Mouse (Mus musculus) spleen, adult 2 months (tissue): Measurements from ENCODE around the gene Armh2.

ENCODE experiments used
- CTCF ChIP-seq: fragments of 200-500 bp; IDR thresholded peaks from 2 replicates; pipeline ENCODE4 v1.5.1; 2011; ENCODE audit warnings: mild to moderate bottlenecking, inconsistent platforms; ENCODE audit not compliant: insufficient read depth, insufficient read length, insufficient replicate concordance; ENCODE audit errors: extremely low read depth
- POLR2A ChIP-seq: fragments of 200-500 bp; IDR thresholded peaks from 2 replicates; pipeline ENCODE4 v1.6.1; 2011; ENCODE audit warnings: low read depth, low read length, inconsistent platforms

DNA sequence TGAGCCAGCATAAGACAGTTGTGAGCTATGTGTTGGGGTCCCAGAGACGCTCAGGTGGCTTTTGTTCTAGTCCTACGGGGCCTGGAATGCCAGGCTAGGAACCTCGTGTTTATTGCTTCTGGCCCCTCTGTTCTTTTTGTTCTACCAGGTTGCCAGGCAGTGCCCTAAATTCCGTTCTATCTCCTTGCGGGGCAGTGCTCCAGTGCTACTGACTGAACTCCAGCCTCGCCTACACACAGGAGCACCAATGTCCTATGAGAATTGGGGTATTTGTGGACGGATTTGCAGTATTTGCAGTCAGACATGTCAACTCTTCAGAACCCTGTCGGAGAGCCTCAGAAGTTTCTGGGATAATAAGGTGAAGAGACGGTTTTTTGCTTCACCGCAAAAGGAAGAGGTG is at the start of gene Armh2:
- TF ChIP-seq CTCF (no peak), POLR2A (no peak)
